Mouse (Mus musculus) hindbrain, embryonic 10.5 days (tissue): ENCODE measurements around the gene Hdx. TPM values are rescaled to one million over a fixed set of nuclear protein-coding genes. Genes with fewer than 3 reads are reported as not detected.

Experiments used
- polyA plus RNA-seq: library from polyadenylated mRNA; unstranded; fragments of >200 nt; fragmentation: Nextera tagmentation; extraction: Ambion mirVana; gene quantifications from 2 replicates; pipeline ENCODE4 v1.2.1, GENCODE M21; 2016

The Hdx gene
- polyA plus RNA-seq, 1 experiment from 2014 or later: 1.8 TPM

Other genes with a start within 250 kb of the Hdx start
- 44.9 and 60.5 TPM in 2 replicates for gene Rps6ka6, start 159.1 kb downstream of the Hdx start, polyA plus RNA-seq
- 0.38 and 0.39 TPM in 2 replicates for gene Gm45194, start 194.3 kb upstream of the Hdx start, polyA plus RNA-seq